Mouse (Mus musculus): ENCODE measurements around the gene Rapgef6. TPM values are rescaled to one million over a fixed set of nuclear protein-coding genes. Genes with fewer than 3 reads are reported as not detected.
A peak's percentile ranks its signal among the peaks of the same experiment; 100 is the strongest.
"Not testable (repeated sequence)": the region's sequence is repeated elsewhere in the genome, so short reads cannot be mapped to it uniquely, and the experiment has no call there.

The Rapgef6 gene
- total RNA-seq, 2 experiments from 2014 or later: 9.0 to 13.6 TPM

DNA sequence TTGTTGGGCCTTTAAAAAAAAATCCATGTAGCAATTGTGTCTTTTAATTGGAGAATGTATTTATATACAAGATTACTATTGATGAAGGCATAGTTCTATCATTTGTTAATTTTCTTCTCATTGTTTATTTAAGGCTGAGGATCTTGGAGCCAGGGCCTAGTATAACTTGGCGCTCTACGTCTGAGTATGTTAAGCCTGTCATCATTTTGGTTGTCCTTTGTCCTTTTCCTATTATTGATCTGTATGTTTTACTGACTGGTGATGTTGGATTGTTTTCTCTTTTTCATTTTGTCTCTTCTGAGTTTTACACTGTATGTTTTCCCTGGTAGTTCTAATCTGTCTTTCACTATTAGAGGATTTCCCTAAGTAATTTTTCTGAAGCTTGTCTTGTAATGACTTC lies 52.1 kb downstream of the Rapgef6 start:
- DNase-seq: no peak

DNA sequence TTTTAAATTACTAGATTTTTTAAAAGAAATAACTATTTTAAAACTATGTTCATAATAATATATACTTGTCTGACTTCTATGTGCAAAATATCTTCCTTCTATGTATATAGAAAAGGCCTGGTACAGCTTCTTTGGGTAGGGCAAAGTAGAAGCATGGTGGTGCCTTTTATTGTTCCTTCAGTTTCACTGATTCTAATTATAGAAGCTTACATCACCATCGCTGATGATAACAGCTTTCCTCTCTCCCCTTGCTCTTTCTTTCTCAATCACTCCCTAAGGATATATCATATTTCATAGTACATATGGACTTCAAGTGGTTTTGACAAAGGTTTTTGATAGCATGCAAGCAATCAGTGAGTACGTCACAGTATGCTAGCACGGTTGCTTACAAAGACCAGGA lies 69.9 kb downstream of the Rapgef6 start:
- no peak for DNase-seq

DNA sequence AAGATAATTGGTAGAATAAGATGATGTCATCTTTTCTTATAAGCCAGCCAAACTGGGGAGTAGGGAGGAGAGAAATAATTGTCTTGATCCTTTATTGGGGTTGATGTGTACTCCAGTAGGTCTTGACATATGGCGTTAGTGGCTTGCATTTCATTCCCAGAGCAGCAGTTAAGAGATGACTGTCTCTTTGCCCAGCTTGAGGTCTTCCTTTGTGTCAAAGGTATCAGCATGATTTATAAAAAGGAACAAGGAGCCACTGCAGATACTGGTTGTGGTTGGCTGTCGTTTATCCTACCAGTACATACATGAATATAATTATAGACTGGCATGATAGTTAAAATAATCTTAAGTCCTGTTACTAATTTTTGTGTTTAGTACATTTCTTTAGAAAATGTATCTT lies 71.4 kb downstream of the Rapgef6 start:
- no peak for DNase-seq

DNA sequence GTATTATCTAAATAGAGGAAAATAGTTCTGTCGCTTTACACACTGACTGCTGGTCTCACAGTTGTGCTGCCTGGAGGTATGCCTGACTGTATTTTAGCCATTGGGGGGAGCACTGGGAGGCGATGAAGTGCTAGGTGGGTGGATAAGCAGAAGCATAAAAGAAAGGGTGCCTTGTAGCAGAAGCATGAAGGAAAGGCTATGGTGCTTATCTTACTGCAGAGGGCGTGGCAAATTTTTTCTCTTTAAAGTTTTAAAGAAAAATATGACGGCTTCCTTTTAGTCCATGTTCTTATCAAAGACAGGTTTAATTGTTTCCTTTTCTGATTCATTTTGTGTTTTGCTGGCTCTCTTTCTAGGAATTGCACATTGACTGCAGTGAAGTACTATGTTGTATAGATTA lies 72.4 kb downstream of the Rapgef6 start:
- DNase-seq: no peak

DNA sequence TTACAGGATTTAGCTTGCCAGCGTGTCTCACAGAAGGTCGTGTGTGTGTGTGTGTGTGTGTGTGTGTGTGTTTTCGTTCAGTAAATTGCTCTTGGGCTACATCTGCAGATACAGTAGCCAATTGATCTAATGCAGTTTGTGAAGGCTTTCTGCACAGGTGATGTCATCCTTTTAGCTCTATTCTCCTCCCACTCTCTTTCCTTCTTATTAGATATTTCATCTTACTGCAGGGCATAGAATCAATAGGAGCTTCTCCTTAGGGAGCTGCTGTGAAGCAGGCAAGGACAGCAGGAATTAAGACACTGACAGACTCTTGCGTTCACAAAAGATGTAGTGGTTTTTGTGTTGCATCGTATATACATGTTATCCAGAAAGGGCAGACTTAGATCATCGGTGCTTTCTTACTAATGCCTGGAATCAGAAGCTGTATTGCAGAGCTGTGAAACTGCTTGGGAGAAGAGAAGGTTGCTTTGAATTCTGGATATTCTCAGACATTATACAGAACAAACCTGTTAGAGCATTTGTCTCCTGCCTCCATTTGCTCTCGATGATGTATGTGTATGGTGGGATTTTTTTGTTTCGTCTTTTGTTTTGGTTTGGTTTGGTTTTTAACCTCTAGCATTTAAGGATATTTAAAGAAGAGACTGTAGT lies 73.4 kb downstream of the Rapgef6 start:
- no peak for DNase-seq

DNA sequence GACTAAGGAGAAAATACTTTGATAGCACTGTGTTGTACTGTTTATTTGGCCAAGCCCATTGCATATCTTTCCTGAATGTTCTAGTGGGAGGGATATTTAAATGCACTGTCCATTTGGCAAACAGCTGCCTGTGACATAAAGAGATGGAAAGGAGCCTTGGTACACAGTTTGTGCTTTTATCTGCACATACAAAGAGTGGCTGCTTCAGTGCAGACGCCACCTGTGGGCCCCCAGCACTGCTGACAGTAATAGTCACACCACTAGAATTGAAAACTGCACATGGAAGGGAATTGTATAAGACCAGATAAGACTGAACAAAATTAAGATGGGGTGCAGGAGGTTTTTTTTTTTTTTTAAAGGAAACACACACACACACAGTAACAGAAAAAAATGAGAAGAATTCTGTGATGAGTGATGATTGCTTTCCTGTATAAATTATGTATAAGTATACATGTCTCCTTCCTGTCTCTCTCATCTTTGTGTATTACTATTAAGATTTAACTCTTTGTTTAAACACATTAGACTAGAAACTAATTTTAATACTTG lies 75.3 kb downstream of the Rapgef6 start:
- DNase-seq: no peak

DNA sequence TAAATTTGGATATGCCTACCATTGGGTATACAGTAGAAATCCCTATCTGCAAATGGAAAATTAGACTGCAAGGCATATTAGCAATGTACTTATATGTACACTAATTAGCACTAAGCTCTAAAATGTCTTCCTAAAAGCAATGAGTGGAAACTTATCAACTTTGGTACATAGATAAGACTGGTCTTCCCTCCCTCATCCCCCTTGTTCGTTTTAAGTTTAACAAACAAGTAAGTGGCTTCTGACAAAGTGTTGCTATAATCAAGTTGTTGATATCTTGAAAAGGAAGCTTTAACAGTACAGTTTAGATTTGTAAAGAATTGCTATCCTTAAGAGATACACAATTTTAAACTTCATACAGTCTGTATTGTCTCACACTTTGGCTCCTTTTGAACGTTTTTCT lies 78.5 kb downstream of the Rapgef6 start:
- no peak for DNase-seq

DNA sequence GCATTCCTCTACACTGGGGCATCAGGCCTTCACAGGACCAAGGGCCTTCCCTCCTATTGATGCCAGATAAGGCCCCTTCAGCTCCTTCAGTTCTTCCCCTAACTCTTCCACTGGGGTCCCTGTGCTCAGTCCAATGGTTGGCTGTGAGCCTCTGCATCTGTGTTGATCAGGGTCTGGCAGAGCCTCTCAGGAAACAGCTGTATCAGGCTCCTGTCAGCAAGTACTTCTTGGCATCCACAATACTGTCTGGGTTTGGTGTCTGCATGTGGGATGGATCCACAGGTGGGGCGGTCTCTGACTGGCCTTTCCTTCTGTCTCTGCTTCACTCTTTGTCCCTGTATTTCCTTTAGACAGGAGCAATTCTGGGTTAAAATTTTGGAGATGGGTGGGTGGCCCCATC lies 80.1 kb downstream of the Rapgef6 start:
- not testable (repeated sequence) for DNase-seq

DNA sequence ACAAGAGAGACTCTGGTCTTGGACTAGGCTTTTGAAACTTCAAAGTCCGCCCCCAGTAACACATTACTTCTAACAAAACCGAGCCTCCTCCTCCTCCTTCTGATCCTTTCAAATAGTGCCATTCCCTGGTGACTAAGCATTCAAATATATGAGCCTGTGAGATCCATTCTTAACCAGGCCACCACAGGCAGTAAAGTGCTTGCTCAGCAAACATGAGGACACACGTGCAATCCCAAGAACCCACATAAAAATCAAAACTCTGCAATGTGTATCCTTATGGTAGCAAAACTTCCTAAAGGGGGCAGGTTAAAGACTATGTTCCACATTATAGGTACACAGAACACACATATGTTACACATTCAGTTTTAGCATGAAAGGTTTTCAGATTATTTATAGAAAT lies 81.8 kb downstream of the Rapgef6 start:
- DNase-seq: no peak

DNA sequence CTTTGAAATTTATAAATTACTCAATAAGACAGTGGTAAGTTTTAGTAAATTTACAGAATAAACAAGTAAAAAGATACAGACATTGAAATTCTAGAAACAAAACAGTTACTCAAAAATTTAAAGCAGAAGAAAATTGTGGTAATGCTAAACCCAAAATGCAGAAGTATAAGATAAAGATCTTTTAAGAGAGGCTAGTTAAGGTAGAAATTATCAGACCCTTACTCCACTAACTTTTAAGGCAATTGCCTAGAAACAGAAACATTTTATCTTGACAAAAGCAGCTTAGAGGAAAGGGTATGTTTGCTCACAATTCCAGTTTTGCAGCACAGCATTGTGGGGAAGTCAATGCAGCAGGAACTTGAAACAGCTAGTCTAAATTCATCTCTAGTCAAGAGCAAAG lies 91.0 kb downstream of the Rapgef6 start:
- DNase-seq: no peak

DNA sequence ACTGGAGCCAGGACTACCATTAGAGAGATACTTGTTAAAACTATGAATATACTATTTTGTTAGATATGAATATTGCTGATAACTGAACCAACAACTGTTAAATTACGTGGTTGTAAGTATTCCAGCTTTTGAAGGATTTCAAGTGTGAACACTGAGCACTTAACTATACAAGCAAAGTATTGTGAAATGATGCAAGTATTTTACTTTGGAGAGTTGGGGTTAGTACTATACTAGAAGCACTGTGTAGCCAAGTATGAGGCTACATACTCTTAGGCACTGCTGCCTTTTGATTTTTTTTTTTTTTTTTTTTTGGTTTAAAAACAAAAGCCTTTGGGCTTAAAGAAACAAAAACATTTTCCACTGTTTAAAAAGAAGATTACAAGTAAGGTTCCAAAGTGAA lies 91.9 kb downstream of the Rapgef6 start:
- no peak for DNase-seq

DNA sequence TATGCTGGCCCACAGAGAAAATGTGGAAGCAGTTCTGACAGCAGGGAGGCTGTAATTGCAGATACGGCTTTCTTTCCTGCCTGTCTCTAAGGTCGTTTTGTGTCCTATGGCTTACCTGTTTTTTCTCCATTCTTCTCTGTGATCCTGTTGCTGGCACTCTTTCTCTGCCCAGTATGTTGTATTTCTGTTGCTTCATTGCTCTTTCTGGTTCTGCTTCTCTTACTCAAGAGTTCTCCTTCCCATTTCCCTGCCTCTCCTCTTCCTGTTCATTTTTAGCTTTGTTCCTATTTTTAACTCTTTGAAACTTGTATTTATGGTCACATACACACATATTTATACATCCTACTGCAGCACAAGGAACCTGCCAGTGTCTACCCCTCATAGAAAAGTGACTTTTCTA lies 96.2 kb downstream of the Rapgef6 start:
- no peak for DNase-seq

DNA sequence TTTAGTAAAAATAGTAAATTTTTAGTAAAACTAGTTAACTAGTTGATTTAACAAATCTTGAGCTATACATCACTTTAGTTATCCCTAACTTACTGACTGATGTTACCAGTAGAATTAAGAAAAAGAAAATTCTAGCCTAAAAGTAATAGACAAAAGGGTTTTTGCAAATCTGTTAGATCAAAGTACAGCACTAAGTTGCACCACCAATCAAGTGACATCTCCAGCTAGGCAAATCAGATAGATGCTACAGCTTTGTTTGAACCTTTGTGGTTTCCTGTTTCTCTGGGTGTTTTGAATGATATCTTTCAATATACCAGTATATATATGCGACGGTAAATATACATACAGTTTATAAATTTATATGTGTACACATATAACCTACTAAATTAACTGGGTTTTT lies 99.1 kb downstream of the Rapgef6 start:
- no peak for DNase-seq

DNA sequence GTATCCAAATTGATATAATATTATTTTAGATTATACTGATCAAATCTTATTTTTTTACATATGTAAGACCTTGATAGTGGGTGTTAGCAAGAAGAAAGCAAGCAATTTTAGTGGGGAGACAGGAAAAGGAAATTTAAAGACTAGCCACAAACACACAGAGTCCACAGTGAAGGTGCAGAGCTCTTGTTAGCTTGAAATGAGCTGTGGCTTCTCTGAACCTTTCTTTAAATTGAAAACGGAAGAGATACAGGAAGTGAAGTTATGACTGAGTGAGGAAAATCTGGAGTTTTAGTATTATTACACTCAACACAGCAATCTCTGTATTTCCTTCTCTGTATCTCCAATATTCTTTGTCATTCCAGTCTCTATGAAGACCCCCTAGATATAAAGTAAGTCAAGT lies 104.3 kb downstream of the Rapgef6 start:
- no peak for DNase-seq

DNA sequence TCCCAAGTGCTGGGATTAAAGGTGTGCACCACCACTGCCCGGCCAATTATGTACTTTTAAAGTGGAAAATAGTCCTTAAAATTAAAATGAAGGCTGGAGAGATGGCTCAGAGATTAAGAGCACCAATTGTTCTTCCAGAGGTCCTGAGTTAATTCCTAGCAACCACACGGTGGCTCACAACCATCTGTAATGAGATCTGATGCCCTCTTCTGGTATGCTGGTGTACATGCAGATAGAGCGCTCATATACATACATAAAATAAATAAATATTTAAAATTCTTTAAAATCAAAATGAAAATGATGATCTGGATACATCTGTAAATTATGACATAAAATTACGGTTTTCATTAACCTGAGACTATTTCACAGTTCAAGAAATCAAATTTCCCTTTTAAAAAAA lies 123.8 kb downstream of the Rapgef6 start:
- DNase-seq: no peak

DNA sequence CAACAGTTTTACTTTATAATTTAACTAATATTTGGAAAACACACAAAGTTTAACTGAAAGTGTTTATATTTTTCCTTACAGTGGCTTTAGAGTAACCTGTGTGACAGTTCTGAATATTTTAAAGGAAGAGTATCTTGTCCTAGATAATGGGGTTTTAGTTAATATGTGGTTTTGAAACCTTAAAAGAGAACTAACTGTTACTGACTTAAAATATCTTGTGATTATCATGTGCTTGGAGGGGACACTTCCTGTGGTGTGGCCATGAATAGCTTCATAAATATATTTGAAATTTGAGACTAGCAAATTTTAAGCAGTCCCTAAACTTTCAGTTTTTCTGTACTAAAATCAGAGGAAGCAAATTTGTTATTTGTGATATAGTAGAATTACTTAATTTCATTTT lies 125.9 kb downstream of the Rapgef6 start:
- DNase-seq: no peak

DNA sequence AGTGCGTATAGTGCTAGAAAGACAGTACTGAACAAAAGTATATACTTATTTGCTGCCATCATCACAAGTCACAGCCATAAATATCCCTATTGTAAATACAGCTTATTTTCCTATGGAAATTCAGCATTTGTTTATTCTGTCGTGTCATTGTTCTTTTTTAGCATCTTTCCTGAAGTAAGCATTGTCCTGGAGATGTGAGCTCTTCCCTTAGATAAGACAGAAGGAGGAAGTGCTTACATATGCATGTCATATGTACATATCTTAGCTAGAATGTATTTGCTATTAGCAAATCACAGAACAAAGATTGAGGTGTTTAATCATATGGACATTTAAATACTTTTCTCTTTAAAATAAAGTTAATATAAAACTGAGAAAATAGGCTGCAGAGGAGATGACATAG lies 132.8 kb downstream of the Rapgef6 start:
- DNase-seq: no peak

DNA sequence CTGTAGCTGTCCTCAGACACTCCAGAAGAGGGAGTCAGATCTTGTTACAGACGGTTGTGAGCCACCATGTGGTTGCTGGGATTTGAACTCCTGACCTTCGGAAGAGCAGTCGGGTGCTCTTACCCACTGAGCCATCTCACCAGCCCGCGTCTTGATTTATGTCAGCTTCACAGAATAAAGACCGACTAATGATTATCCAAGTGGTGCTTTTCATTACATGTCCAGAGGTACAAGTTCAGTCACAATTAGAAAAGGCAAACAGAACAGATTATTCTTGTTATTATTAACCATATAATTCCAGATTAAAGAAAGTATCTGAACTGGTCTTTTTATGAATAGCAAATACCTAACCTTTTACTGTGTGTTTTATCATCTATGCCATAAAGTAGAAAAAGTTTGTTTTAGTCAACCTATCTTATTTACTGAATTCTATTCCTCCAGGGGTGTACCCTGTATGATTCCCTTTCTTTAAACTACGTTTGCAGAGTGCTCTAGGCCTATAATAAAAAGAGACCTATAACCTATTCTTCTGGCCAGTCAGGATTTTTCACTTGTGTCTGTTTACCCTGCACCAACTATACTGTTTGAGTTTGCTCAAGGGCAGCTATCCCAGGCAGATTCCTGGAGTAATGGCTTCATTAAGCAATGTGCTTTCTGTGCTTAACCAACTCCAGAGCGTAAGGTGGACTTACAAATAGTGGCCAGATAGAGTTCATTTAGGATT lies 151.1 kb downstream of the Rapgef6 start:
- DNase-seq: no peak

DNA sequence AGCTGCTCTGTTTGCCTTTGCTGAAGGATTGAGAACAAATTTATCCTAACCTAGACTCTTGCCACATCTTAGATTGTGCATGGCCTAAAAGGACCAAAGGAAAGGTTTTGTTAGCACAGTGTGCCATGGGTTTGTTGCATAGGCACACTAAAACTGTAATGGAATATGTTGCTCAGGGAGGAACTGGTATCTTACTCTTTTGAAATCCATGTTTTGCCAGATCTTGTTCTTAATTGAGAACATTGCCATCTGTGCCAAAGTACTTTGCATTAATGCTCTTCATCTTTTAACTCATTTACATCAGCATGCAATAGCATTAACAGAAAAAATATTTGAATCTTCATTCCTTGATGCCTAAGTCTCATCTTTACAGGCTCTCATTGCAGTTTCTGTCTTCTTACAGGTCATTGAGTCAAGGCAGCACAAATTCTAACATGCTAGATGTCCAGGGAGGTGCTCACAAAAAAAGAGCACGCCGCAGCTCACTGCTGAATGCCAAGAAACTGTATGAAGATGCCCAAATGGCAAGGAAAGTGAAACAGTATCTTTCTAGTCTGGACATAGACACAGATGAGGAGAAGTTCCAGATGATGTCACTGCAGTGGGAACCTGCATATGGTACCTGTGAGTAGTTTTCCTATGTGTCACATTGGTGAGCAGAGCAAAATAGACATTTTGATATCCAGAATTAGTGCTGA lies 153.3 kb downstream of the Rapgef6 start:
- no peak for DNase-seq

DNA sequence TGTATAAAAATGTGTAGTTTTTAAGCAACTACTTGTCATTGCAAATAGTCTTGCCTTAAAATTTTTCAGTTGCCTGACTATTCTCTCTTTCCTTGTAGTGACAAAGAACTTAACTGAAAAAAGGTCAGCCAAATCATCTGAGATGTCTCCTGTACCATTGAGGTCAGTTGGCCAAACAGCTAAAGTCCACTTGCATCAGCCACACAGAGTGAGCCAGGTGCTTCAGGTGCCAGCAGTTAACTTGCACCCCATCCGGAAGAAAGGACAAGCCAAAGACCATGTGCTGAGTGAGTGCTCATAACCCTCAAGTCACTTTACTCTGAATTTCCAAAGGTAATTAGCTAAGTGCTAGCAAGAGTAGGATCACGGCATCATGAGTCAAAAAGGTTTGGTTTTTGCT lies 156.5 kb downstream of the Rapgef6 start:
- DNase-seq: no peak

DNA sequence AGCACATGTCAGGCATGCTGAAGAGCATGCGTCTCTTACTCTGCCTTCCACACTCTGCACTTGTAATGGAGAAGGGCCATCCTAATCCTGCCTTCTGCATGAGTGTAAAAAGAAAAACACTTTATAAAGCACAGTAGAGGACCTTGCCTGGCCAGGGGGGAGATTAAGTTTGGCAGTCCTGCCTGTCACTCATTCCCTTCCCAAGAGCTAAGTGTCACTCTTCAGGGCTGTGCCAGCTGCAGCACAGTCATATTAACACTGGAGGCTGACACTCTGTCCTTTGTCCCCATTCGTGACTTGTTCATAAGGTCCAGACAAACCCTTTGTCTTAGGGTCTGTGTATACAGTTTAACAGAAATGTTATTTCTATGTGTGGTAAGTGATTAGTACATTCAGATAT lies 162.2 kb downstream of the Rapgef6 start:
- no peak for DNase-seq

DNA sequence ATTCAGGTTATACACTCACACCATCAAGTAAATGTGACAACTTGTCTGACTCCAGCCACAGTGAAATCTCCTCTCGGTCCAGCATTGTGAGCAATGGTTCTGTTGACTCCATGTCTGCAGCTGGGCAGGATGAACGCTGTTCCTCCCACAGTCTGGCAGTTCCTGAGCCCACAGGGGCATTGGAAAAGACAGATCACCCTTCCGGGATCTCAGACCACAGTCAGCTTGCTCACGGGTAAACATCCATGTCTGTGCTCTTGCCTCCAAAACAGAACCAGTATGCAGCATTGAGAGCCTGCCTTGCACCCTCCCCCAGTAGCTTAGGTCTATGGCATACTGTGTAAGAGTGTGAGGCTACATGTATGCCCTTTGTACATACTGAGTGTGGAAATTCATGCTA lies 167.5 kb downstream of the Rapgef6 start:
- DNase-seq: no peak

DNA sequence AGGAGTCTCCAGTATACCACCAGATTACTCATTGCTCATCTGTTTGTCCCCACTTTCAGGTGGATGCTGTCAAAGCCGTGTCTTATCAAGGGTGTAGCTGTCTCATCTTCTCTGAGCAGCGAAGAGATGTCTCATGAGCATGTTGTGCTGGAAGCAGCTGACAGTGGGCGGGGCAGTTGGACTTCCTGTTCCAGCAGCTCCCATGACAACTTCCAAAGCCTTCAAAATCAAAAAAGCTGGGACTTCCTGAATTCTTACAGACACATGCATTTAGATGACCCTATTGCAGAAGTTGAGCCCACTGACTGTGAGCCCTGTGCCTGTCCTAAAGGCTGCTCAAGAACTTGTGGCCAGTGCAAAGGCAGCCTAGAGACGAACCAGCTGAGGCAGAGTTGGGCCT lies 168.5 kb downstream of the Rapgef6 start:
- peak; percentile 27 for DNase-seq

DNA sequence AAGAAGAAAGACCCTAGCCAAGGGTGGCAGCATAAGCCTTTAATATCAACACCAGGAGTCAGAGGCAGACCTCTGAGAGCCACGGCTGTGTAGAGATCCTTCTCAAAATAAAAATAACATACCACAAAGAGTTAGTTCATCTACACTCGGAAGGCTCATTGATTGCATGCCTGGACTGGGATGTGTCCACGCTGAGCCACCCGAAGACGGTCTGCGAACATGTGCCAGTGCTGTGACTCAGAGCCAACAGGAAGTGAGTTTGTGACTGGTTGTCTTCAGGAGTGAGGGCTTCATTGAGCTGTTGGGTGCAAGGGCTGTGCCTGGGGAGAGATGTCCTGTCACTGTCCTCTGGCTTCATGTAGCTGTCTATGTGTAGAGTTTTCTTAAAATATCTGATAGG lies 171.0 kb downstream of the Rapgef6 start:
- DNase-seq: no peak

All from gastrocnemius, postnatal 10 days (tissue).